Mouse (Mus musculus) cerebellum, adult 2 months (tissue): ENCODE data around the gene Rheb.

Source experiments
- CTCF ChIP-seq: fragments of 200-500 bp; IDR thresholded peaks from 2 replicates; pipeline ENCODE4 v1.5.1; 2011; ENCODE audit warnings: low read depth, mild to moderate bottlenecking, control low read depth, low read length, moderate library complexity, borderline replicate concordance; ENCODE audit not compliant: insufficient read depth
- POLR2A ChIP-seq: fragments of 200-500 bp; IDR thresholded peaks from 2 replicates; pipeline ENCODE4 v1.6.1; 2011; ENCODE audit warnings: low read length, control low read depth, borderline replicate concordance; ENCODE audit not compliant: insufficient read depth

DNA sequence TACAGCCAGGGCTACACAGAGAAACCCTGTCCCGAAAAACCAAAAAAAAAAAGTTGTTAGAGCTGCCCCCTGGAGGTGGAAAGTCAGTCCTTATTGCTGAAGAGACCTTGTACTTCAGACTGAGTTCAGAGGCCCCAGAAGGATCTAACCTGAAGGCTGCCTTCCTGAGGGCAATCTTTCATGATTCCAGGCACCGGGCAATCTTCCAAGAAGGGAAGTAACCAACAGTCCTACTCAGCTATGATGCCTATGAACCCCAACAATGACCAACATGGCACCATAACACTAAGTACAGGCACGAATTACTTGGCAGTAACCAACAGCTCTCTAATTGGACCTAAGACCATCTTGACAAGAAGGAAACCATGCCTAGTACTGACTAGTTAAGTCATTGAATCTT lies 14.0 kb downstream of the Rheb start:
- no peak for TF ChIP-seq CTCF
- no peak for TF ChIP-seq POLR2A
